Mouse (Mus musculus): ENCODE data around the gene Stx11. TPM values are rescaled to one million over a fixed set of nuclear protein-coding genes. Genes with fewer than 3 reads are reported as not detected.

The Stx11 gene
- polyA plus RNA-seq, 1 experiment from 2014 or later, result 8.9 TPM

GRCm38 (mm10) chr10:12915826-12916225, 48.3 kb downstream of the Stx11 start:
- H3K4me3 ChIP-seq (ENCODE audit: low read depth, low read length), result no peak overlapping the region
- H3K27me3 ChIP-seq (replicated peaks; ENCODE audit: insufficient read depth, low read length), result no peaks in the 10 kb centered on the region
- H3K4me2 ChIP-seq (replicated peaks; ENCODE audit: low read depth, low read length), result no peak overlapping the region
- no peak overlapping the region for H3K9ac ChIP-seq (replicated peaks; ENCODE audit: low read depth)
- no peaks in the 10 kb centered on the region for H3K36me3 ChIP-seq (ENCODE audit: insufficient read depth, low read length)
- 51% methylated on average over 7 of the region's 7 CpGs for WGBS
- TF ChIP-seq CTCF (IDR thresholded peaks at IDR 0.05) (no peak), EP300 (IDR thresholded peaks at IDR 0.05) (peak; percentile 75)
- DNase-seq (ENCODE audit: low spot score) (no peak), ATAC-seq (peak; percentile 44; the same call in 1 of the 2 replicates)
- H3K27ac ChIP-seq (ENCODE audit: low read length), result no peak overlapping the region; the same call in 1 of the 2 replicates
- H3K4me1 ChIP-seq (ENCODE audit: insufficient read depth, low read depth, low read length), result peaks cover 5% of the 10 kb centered on the region; the same call in 1 of the 2 replicates
- H3K9me3 ChIP-seq (ENCODE audit: low read length), result no peaks in the 10 kb centered on the region

- Histone ChIP-seq H3K27me3 (replicated peaks; ENCODE audit: insufficient read depth, low read length) (no peaks in the 10 kb centered on the region), H3K4me2 (replicated peaks; ENCODE audit: low read depth, low read length) (no peak overlapping the region), H3K27ac (ENCODE audit: low read length) (no peak overlapping the region), H3K36me3 (ENCODE audit: insufficient read depth, low read length) (no peaks in the 10 kb centered on the region), H3K9ac (replicated peaks; ENCODE audit: low read depth) (no peak overlapping the region), H3K4me1 (ENCODE audit: insufficient read depth, low read depth, low read length) (peaks cover 5% of the 10 kb centered on the region; the same call in 1 of the 2 replicates), H3K9me3 (ENCODE audit: low read length) (no peaks in the 10 kb centered on the region), H3K4me3 (ENCODE audit: low read depth, low read length) (no peak overlapping the region)
- TF ChIP-seq EP300 (IDR thresholded peaks at IDR 0.05), result no peak
- TF ChIP-seq CTCF (IDR thresholded peaks at IDR 0.05), result no peak
- ATAC-seq, result no peak
- 94% methylated on average over 1 of the region's 1 CpGs for WGBS
- DNase-seq (ENCODE audit: low spot score), result no peak
Measured at GRCm38 (mm10) chr10:12914203-12914602, 49.9 kb downstream of the Stx11 start.

- ATAC-seq (peak; percentile 60), DNase-seq (ENCODE audit: low spot score) (peak; percentile 57)
- Histone ChIP-seq H3K9ac (replicated peaks; ENCODE audit: low read depth) (no peak overlapping the region), H3K36me3 (ENCODE audit: insufficient read depth, low read length) (no peaks in the 10 kb centered on the region), H3K4me1 (ENCODE audit: insufficient read depth, low read depth, low read length) (peaks cover 5% of the 10 kb centered on the region; the same call in 1 of the 2 replicates), H3K27me3 (replicated peaks; ENCODE audit: insufficient read depth, low read length) (no peaks in the 10 kb centered on the region), H3K9me3 (ENCODE audit: low read length) (no peaks in the 10 kb centered on the region), H3K4me3 (ENCODE audit: low read depth, low read length) (peak overlapping the region; percentile 8; the same call in 1 of the 2 replicates), H3K27ac (ENCODE audit: low read length) (peak overlapping the region; percentile 52; the same call in 1 of the 2 replicates), H3K4me2 (replicated peaks; ENCODE audit: low read depth, low read length) (peak overlapping the region; percentile 42)
- 13% methylated on average over 11 of the region's 11 CpGs for WGBS
- TF ChIP-seq CTCF (IDR thresholded peaks at IDR 0.05) (no peak), EP300 (IDR thresholded peaks at IDR 0.05) (peak; percentile 45; the same call in 1 of the 2 replicates)
Measured at GRCm38 (mm10) chr10:12911981-12912530, 52.0 kb downstream of the Stx11 start.

GRCm38 (mm10) chr10:12911451-12911850, 52.6 kb downstream of the Stx11 start:
- H3K9me3 ChIP-seq (ENCODE audit: low read length), result no peaks in the 10 kb centered on the region
- H3K4me3 ChIP-seq (ENCODE audit: low read depth, low read length), result no peak overlapping the region
- no peak overlapping the region for H3K9ac ChIP-seq (replicated peaks; ENCODE audit: low read depth)
- WGBS, result 79% methylated on average over 13 of the region's 13 CpGs
- ATAC-seq (no peak), DNase-seq (ENCODE audit: low spot score) (no peak)
- H3K4me2 ChIP-seq (replicated peaks; ENCODE audit: low read depth, low read length), result no peak overlapping the region; the same call in 1 of the 2 replicates
- no peak overlapping the region for H3K27ac ChIP-seq (ENCODE audit: low read length)
- no peaks in the 10 kb centered on the region for H3K27me3 ChIP-seq (replicated peaks; ENCODE audit: insufficient read depth, low read length)
- no peaks in the 10 kb centered on the region for H3K36me3 ChIP-seq (ENCODE audit: insufficient read depth, low read length)
- peaks cover 5% of the 10 kb centered on the region; the same call in 1 of the 2 replicates for H3K4me1 ChIP-seq (ENCODE audit: insufficient read depth, low read depth, low read length)
- TF ChIP-seq EP300 (IDR thresholded peaks at IDR 0.05) (no peak), CTCF (IDR thresholded peaks at IDR 0.05) (no peak)

GRCm38 (mm10) chr10:12909891-12910290, 54.2 kb downstream of the Stx11 start:
- Histone ChIP-seq H3K4me3 (ENCODE audit: low read depth, low read length) (no peak overlapping the region), H3K27ac (ENCODE audit: low read length) (no peak overlapping the region), H3K36me3 (ENCODE audit: insufficient read depth, low read length) (no peaks in the 10 kb centered on the region), H3K4me1 (ENCODE audit: insufficient read depth, low read depth, low read length) (peaks cover 5% of the 10 kb centered on the region; the same call in 1 of the 2 replicates), H3K4me2 (replicated peaks; ENCODE audit: low read depth, low read length) (no peak overlapping the region), H3K9me3 (ENCODE audit: low read length) (no peaks in the 10 kb centered on the region), H3K9ac (replicated peaks; ENCODE audit: low read depth) (no peak overlapping the region), H3K27me3 (replicated peaks; ENCODE audit: insufficient read depth, low read length) (no peaks in the 10 kb centered on the region)
- DNase-seq (ENCODE audit: low spot score), result no peak
- WGBS, result 94% methylated on average over 2 of the region's 2 CpGs
- TF ChIP-seq CTCF (IDR thresholded peaks at IDR 0.05) (no peak), EP300 (IDR thresholded peaks at IDR 0.05) (no peak)
- ATAC-seq, result no peak

- no peak for ATAC-seq
- DNase-seq (ENCODE audit: low spot score), result no peak
Measured at GRCm38 (mm10) chr10:12909179-12909578, 54.9 kb downstream of the Stx11 start.

More at GRCm38 (mm10) chr10:12909179-12909578, 54.9 kb downstream of the Stx11 start:
- no peak for TF ChIP-seq CTCF (IDR thresholded peaks at IDR 0.05)
- WGBS, result 81% methylated on average over 1 of the region's 1 CpGs
- H3K9me3 ChIP-seq (ENCODE audit: low read length), result no peaks in the 10 kb centered on the region
- H3K4me1 ChIP-seq (ENCODE audit: insufficient read depth, low read depth, low read length), result peaks cover 5% of the 10 kb centered on the region; the same call in 1 of the 2 replicates
- no peaks in the 10 kb centered on the region for H3K27me3 ChIP-seq (replicated peaks; ENCODE audit: insufficient read depth, low read length)
- no peaks in the 10 kb centered on the region for H3K36me3 ChIP-seq (ENCODE audit: insufficient read depth, low read length)
- no peak overlapping the region for H3K9ac ChIP-seq (replicated peaks; ENCODE audit: low read depth)
- H3K4me2 ChIP-seq (replicated peaks; ENCODE audit: low read depth, low read length), result no peak overlapping the region
- no peak overlapping the region for H3K4me3 ChIP-seq (ENCODE audit: low read depth, low read length)
- H3K27ac ChIP-seq (ENCODE audit: low read length), result no peak overlapping the region
